Mouse (Mus musculus) kidney, postnatal 0 days (tissue): ENCODE results near the gene Mien1. TPM values are rescaled to one million over a fixed set of nuclear protein-coding genes. Genes with fewer than 3 reads are reported as not detected.

Source experiments
- ATAC-seq: fragments of 200-750 bp; cut with Nextera tagmentation; replicated peaks from 2 replicates; pipeline ENCODE4 v1.8.0; 2017; ENCODE audit warnings: low read depth, moderate number of reproducible peaks, moderate TSS enrichment, moderate library complexity; ENCODE audit not compliant: low FRiP score
- DNase-seq: peaks from one replicate; pipeline ENCODE4 v3.0.0-alpha.2; 2016; ENCODE audit warnings: low spot score
- H3K27ac ChIP-seq: fragments of 300-500 bp; sonication (generic); 2 replicates; pipeline ENCODE4 v1.5.1; 2014; ENCODE audit warnings: mild to moderate bottlenecking
- H3K27me3 ChIP-seq: fragments of 300-500 bp; sonication (generic); 2 replicates; pipeline ENCODE4 v1.6.1; 2014; ENCODE audit warnings: low read length, mixed read lengths; ENCODE audit not compliant: insufficient read depth
- H3K36me3 ChIP-seq: fragments of 300-500 bp; sonication (generic); 2 replicates; pipeline ENCODE4 v1.6.1; 2014; ENCODE audit warnings: low read length, mixed read lengths; ENCODE audit not compliant: insufficient read depth
- H3K4me1 ChIP-seq: fragments of 300-500 bp; sonication (generic); replicated peaks from 2 replicates; pipeline ENCODE4 v1.6.1; 2014; ENCODE audit warnings: antibody characterized with exemption, low read length, mixed read lengths; ENCODE audit not compliant: insufficient read depth
- H3K4me2 ChIP-seq: fragments of 300-500 bp; sonication (generic); 2 replicates; pipeline ENCODE4 v1.6.1; 2014; ENCODE audit warnings: mild to moderate bottlenecking, low read length, moderate library complexity, mixed read lengths
- H3K4me3 ChIP-seq: fragments of 300-500 bp; sonication (generic); replicated peaks from 2 replicates; pipeline ENCODE4 v1.5.1; 2014; ENCODE audit warnings: low read depth, low read length
- H3K9ac ChIP-seq: fragments of 300-500 bp; sonication (generic); 2 replicates; pipeline ENCODE4 v1.6.1; 2014; ENCODE audit warnings: low read depth, low read length
- H3K9me3 ChIP-seq: fragments of 300-500 bp; sonication (generic); replicated peaks from 2 replicates; pipeline ENCODE4 v1.6.1; 2016; ENCODE audit warnings: low read length, inconsistent platforms, mixed read lengths
- CTCF ChIP-seq: IDR thresholded peaks from 2 replicates; pipeline ENCODE4 v1.5.1; 2016; ENCODE audit warnings: antibody characterized with exemption, low read depth, mild to moderate bottlenecking, moderate library complexity
- WGBS: fragments of 180-500 bp; shearing (Covaris S2); extraction: QIAGEN DNeasy Blood & Tissue Kit; methylation state at CpG from one replicate; pipeline ENCODE4 v1.1.7; 2014; 5-methylcytosine and 5-hydroxymethylcytosine counted together
- polyA plus RNA-seq: library from polyadenylated mRNA; unstranded; fragments of >200 nt; fragmentation: Nextera tagmentation; extraction: Ambion mirVana; gene quantifications from 2 replicates; pipeline ENCODE4 v1.2.1, GENCODE M21; 2015

Mien1 gene
- polyA plus RNA-seq, 1 experiment from 2014 or later, result 155 TPM

DNA sequence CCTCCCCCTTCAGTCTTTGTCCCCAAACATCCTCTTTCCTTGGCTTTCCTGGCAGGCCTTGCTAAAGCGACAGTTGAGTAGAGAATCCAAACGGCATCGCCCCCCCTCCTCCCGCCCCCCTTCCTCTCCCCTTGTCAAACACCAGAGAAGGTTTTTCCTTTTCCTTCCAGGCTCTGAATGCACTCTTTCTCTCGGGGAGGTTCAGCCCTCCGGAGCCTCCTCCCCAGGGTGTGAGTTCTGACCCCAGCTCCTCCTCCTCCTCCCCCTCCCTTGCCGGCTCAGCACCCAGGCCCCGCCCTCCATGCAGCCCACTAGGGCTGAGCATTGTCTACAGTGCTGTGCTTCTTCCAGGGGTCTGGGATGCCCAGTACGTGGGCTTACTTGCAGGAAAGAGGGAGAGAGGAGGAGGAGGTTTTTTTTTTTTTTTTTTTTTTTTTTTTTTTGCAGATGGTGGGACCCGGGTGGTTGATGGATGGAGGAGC lies 29.4 kb downstream of the Mien1 start:
- DNase-seq, result peak; percentile 88
- Histone ChIP-seq H3K4me2 (peak overlapping the region; percentile 21), H3K36me3 (no peaks in the 10 kb centered on the region), H3K4me1 (peaks cover 25% of the 10 kb centered on the region), H3K9ac (peak overlapping the region; percentile 42; the same call in 1 of the 2 replicates), H3K27me3 (no peaks in the 10 kb centered on the region), H3K4me3 (no peak overlapping the region; the same call in 1 of the 2 replicates), H3K27ac (peak overlapping the region; percentile 89), H3K9me3 (no peaks in the 10 kb centered on the region)
- ATAC-seq, result peak; percentile 63
- WGBS, result 0% methylated on average over 10 of the region's 10 CpGs
- no peak for TF ChIP-seq CTCF

DNA sequence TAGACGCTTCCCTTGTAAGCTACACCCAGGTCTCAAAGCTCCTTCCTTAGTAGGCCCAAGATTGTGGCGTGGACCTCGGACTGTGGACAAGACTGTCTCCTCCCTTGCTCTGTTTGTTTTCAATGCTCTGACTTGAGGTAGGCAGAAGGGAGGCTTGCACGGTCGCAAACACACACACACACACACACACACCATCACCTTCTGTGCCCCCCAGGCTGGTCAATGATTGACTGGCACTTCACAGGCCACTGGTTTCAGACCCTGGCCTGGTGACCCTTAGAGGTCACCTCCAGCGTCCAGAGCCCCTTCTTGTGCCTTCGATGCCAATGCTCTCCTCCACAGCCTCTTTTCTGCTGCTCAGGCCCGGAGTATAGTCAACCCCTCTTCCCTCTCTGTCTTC lies 29.9 kb downstream of the Mien1 start:
- H3K4me1 ChIP-seq, result peaks cover 20% of the 10 kb centered on the region
- peak overlapping the region; percentile 42; the same call in 1 of the 2 replicates for H3K9ac ChIP-seq
- ATAC-seq (peak; percentile 59), DNase-seq (no peak)
- H3K27ac ChIP-seq, result peak overlapping the region; percentile 89
- no peaks in the 10 kb centered on the region for H3K36me3 ChIP-seq
- H3K27me3 ChIP-seq, result no peaks in the 10 kb centered on the region
- no peaks in the 10 kb centered on the region for H3K9me3 ChIP-seq
- WGBS, result 25% methylated on average over 8 of the region's 8 CpGs
- TF ChIP-seq CTCF, result no peak
- H3K4me2 ChIP-seq, result peak overlapping the region; percentile 21
- no peak overlapping the region; the same call in 1 of the 2 replicates for H3K4me3 ChIP-seq

DNA sequence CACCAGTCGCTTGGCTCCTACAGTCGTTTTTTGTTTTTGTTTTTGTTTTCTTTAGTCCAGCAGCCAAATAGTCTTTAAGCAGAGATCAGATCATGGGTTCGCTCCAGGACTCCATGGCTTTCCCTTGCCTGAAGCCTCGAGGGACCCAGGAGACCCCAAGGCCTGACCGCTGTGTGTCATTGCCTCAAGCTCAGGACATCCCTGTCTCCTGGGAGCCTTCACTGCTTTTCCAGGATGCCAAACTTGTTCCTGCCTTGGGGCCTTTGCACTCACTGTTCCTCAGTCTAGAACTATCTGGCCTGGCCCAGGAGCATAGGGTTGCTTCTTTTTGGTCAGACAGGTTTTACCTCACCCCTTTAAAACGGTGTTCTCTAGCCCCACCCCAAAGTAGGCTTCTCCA lies 32.2 kb downstream of the Mien1 start:
- H3K4me1 ChIP-seq, result peaks cover 14% of the 10 kb centered on the region
- H3K27ac ChIP-seq, result no peak overlapping the region
- no peaks in the 10 kb centered on the region for H3K27me3 ChIP-seq
- TF ChIP-seq CTCF, result no peak
- no peaks in the 10 kb centered on the region for H3K36me3 ChIP-seq
- no peak overlapping the region for H3K9ac ChIP-seq
- no peaks in the 10 kb centered on the region for H3K9me3 ChIP-seq
- no peak for ATAC-seq
- WGBS, result 52% methylated on average over 6 of the region's 6 CpGs
- H3K4me2 ChIP-seq, result no peak overlapping the region
- no peak for DNase-seq
- H3K4me3 ChIP-seq, result no peak overlapping the region

DNA sequence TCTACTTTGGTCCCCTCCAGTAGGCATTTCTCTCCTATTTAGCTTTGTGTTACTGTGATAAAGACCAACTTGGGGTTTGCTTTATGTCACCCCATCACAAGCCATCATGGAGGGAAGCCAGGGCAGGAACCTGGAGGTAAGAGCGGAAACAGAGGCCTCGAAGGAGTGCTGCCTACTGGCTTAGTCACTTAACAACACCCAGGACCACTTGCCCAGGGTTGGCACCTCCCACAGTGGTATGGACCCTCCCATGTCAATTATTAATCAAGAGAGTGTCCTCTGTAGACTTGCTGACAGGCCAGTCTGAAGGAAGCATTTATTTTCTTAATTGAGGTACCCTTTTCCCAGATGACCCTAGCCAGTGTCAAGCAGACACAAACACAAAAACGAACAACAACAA lies 38.0 kb downstream of the Mien1 start:
- no peak for TF ChIP-seq CTCF
- WGBS, result 38% methylated on average over 3 of the region's 3 CpGs
- peak overlapping the region; percentile 98 for H3K27ac ChIP-seq
- H3K9ac ChIP-seq, result peak overlapping the region; percentile 81
- ATAC-seq (peak; percentile 57; the same call in 1 of the 2 replicates), DNase-seq (peak; percentile 50)
- H3K4me3 ChIP-seq, result peak overlapping the region; percentile 63
- no peaks in the 10 kb centered on the region for H3K27me3 ChIP-seq
- peaks cover 4% of the 10 kb centered on the region for H3K4me1 ChIP-seq
- H3K9me3 ChIP-seq, result no peaks in the 10 kb centered on the region
- no peaks in the 10 kb centered on the region for H3K36me3 ChIP-seq
- H3K4me2 ChIP-seq, result peak overlapping the region; percentile 81

DNA sequence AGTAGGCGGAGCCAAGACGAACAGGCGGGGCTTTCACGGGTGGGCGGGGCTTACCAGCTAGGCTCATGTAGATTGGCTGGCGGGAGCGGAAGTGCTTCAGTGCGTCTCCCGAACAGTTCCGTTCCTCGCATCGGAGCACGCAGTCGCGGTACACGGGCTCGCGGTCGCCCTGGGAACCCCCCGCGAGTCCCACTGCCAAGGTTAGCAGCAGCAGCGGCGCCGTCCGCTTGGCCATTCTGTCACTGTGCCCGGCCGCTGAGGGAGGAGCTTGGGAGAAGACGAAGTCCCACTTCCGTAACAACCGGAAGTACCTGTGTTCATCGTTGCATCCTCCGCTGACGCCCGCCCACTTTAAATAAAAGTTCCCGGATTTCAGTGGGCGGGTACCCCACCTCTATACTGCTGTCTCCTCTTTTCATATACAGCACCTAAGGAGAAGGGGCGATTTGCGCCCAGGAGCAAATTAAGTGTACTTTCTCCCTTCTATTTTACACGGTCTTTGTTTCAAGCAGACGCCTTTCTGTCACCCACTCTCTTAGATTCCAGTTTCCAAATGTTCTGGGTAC lies 38.5 kb downstream of the Mien1 start, which contains the start of gene Pgap3:
Pgap3 (minus strand) TSS at position 330 of the 566 bp plus-strand sequence.
- WGBS, result under 1% methylated on average over 40 of the region's 40 CpGs
- ATAC-seq, result peak; percentile 86
- Histone ChIP-seq H3K9ac (peak within 1 kb of the TSS; percentile 81), H3K36me3 (no peaks in the 10 kb centered on the region), H3K9me3 (no peaks in the 10 kb centered on the region), H3K27ac (peak within 1 kb of the TSS; percentile 98), H3K4me2 (peak within 1 kb of the TSS; percentile 81), H3K4me3 (peak within 1 kb of the TSS; percentile 63), H3K4me1 (peaks cover 4% of the 10 kb centered on the region), H3K27me3 (no peaks in the 10 kb centered on the region)
- DNase-seq, result peak; percentile 96
- no peak for TF ChIP-seq CTCF

DNA sequence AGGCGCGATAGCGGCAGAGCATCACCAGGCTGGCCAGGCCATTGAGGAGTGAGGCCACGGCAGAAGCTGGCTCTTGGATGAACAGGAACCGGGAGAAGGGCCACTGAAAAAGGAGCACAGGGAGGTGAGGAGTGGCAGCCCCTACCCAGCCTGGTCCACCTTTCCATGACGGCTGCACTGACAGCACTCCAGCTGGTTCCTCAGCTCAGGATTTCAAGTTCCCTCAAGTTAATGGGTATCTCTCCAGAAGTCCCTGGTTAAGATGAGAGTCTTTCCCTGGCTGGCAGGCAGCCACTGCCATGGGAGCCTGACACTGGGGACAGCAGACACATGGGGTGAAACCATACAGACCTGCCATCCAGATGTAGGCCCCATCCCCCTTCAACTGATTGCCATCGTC lies 40.8 kb downstream of the Mien1 start:
- no peaks in the 10 kb centered on the region for H3K27me3 ChIP-seq
- H3K4me1 ChIP-seq, result peaks cover 23% of the 10 kb centered on the region
- H3K4me2 ChIP-seq, result no peak overlapping the region
- DNase-seq (no peak), ATAC-seq (no peak)
- H3K9ac ChIP-seq, result no peak overlapping the region
- no peaks in the 10 kb centered on the region for H3K36me3 ChIP-seq
- 95% methylated on average over 7 of the region's 7 CpGs for WGBS
- no peak overlapping the region for H3K4me3 ChIP-seq
- TF ChIP-seq CTCF, result no peak
- H3K27ac ChIP-seq, result no peak overlapping the region
- no peaks in the 10 kb centered on the region for H3K9me3 ChIP-seq

DNA sequence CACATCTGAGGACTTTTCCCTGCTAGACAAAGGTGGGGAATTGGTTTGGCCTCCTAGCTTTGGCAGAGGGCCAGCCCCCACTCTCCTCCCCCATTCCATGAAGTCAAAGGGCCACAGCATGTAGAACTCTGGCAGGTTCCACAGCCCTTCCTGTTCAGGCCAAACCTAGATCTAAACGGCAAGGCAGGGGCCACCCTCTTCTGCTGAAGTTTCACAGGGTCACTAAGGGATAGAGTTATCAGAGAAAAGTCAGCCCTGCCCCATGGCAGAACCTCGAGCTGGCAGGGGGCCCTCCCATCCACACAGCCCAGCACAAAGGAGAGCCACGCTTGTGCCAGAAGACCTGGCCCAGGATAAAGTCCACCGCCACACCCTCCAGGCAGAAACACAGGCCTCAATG lies 43.8 kb downstream of the Mien1 start:
- no peak for TF ChIP-seq CTCF
- no peaks in the 10 kb centered on the region for H3K36me3 ChIP-seq
- H3K4me1 ChIP-seq, result peaks cover 31% of the 10 kb centered on the region
- H3K4me2 ChIP-seq, result no peak overlapping the region
- DNase-seq (no peak), ATAC-seq (no peak)
- H3K9ac ChIP-seq, result no peak overlapping the region
- H3K27ac ChIP-seq, result peak overlapping the region; percentile 79
- no peak overlapping the region for H3K4me3 ChIP-seq
- no peaks in the 10 kb centered on the region for H3K27me3 ChIP-seq
- H3K9me3 ChIP-seq, result no peaks in the 10 kb centered on the region
- WGBS, result 25% methylated on average over 4 of the region's 4 CpGs
